Mouse (Mus musculus) urinary bladder, postnatal 25 days (tissue): ENCODE data around the gene Hoxa3.

Source experiments
- DNase-seq: peaks from one replicate; pipeline ENCODE4 v3.0.0; 2022; ENCODE audit warnings: low spot score

The Hoxa3 gene

DNA sequence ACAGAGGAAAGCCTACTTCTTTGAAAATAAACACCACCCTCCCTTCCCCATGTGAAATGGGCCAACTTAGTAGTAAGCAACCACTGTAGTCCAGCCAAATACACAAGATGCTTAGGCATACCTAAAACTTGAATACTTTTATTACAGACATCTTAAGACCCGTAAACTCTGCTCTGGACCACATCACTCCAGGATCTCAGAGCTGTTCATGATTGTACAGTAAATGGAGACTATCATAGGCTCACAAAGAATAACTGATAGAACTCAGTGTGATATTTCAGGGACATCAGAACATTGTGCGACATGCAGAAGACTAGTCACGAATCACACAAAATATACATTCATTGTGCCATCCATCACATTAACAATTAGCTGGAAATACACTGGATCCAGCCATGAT is 57.7 kb downstream of the Hoxa3 start:
- no peak for DNase-seq

- DNase-seq: no peak
Observed at GRCm38 (mm10) chr6:52154044-52154443, 59.1 kb downstream of the Hoxa3 start.

- DNase-seq: no peak
Observed at GRCm38 (mm10) chr6:52153270-52153669, 59.9 kb downstream of the Hoxa3 start.

GRCm38 (mm10) chr6:52152226-52153193 is 60.6 kb downstream of the Hoxa3 start:
- no peak for DNase-seq

DNA sequence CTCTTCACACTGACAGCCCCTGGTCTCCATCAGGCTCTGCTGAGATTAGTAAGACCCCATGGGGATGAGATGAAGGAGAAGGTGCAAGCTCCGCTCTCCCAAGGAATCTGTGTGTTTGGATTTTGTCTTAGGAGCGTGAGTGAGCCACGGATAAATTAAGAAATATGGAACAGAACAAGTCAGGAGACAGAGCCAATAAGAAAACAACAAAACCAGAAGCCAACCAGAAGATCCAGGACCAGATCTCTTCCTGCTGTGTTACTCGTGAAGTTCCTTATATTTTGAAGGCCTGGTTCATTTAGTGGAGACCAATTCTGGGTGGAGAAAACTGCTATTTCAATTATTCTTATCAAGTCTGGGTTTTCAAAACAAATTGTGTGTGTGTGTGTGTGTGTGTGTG is 61.6 kb downstream of the Hoxa3 start:
- no peak for DNase-seq

DNA sequence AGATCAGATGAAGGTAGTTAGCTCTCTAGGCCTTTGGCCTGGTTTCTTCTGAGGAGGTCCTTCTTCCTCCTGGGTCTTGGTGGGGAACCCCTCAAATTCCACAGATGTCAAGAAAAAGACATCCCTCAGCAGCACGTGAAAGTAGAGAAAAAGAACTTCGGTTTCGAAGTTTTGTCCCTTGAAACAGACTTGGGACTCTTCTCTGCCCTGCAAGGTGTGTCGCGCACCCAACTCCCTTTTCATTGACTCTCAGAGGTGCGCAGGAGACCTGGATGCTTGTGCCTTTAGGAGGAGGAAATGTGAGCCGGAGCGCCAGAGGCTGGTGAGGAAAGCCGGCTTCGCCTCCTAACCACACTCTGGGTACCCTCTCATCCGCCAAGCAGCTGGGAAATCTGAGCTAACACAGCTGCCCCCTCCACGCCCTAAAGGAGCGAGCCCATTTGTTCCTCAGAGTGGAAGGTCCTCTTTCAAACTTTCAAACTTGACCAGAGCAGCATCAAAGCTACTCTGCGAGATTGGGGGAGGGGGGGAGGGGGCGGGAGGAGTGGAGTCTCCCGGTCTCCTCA is 62.7 kb downstream of the Hoxa3 start:
- no peak for DNase-seq

DNA sequence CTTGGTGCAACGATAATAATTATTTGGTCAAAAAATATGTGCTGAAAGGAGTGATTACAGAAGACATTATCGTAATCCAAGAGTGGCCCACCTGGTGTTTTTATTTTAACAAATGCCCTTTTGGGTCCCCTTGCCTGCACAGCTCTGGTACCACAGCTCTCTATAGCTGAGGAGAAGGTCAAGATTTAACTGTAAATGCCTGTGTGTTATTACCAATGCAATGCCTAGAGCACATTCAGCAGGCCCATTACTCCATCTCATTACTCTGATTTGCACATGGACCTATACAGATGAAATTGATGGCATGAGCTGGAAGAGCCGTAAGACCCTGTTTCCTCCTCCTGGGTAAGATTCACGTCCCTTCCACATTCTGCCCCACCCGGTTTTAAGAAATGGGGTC is 74.0 kb downstream of the Hoxa3 start:
- no peak for DNase-seq

DNA sequence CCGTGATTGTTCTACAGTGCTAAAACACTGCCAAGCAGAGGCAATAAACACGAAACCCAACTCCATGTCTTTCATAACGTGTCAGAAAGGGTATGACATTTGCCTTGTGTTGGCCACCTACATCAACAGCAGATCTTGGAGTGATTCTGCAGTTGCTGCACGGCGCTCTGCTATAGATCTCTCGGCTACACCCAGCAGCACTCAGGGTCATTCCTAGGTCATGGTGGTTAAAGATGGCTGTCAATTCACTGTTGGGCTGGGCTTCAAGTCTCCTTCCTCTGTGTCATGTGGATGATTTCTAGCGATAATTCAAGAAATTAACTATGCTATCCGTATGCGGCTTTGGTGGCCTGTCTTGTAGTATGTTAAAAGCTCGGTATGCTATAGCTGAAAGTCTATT is 74.6 kb downstream of the Hoxa3 start:
- DNase-seq: no peak

- no peak for DNase-seq
Observed at GRCm38 (mm10) chr6:52137841-52138535, 75.1 kb downstream of the Hoxa3 start.

GRCm38 (mm10) chr6:52123673-52124072 is 89.5 kb downstream of the Hoxa3 start:
- no peak for DNase-seq

DNA sequence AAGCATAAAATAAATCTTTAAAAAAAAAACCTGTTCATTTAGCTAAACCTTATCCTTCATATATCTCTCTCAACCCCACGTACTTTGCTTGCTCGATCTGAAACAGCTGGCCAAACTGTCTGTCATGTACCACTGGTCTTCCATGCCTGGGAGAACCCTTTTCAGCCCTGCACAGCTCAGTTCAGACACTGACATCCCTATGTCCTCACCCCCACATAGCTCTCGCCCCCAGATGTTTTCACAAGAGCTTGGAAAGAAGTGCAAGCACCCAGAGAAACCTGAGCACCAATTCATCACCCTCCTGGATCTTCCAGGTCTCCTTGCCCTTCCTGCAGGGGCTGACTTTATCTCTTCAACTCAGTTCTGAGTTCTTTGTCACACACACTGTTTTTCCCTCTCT is 92.0 kb downstream of the Hoxa3 start:
- DNase-seq: no peak
